Mouse (Mus musculus) lung, embryonic 15.5 days (tissue): ENCODE data around the gene Cnot8. TPM values are rescaled to one million over a fixed set of nuclear protein-coding genes. Genes with fewer than 3 reads are reported as not detected.
"Not testable (repeated sequence)": the region's sequence is repeated elsewhere in the genome, so short reads cannot be mapped to it uniquely, and the experiment has no call there.

Experiments used
- ATAC-seq: fragments of 200-750 bp; cut with Nextera tagmentation; 2 replicates; pipeline ENCODE4 v1.8.0; 2017; ENCODE audit warnings: moderate number of reproducible peaks, borderline replicate concordance; ENCODE audit not compliant: low FRiP score, low TSS enrichment; ENCODE audit errors: extremely low read depth
- H3K27ac ChIP-seq: fragments of 300-500 bp; sonication (generic); 2 replicates; pipeline ENCODE4 v1.5.1; 2015; ENCODE audit warnings: moderate library complexity, mild to moderate bottlenecking, inconsistent platforms
- H3K27me3 ChIP-seq: fragments of 300-500 bp; sonication (generic); 2 replicates; pipeline ENCODE4 v1.6.1; 2015; ENCODE audit warnings: inconsistent platforms
- H3K36me3 ChIP-seq: fragments of 300-500 bp; sonication (generic); 2 replicates; pipeline ENCODE4 v1.6.1; 2015; ENCODE audit warnings: inconsistent platforms
- H3K4me1 ChIP-seq: fragments of 300-500 bp; sonication (generic); 2 replicates; pipeline ENCODE4 v1.6.1; 2015; ENCODE audit warnings: inconsistent platforms
- H3K4me2 ChIP-seq: fragments of 300-500 bp; sonication (generic); 2 replicates; pipeline ENCODE4 v1.6.1; 2015; ENCODE audit warnings: inconsistent platforms, mild to moderate bottlenecking, moderate library complexity
- H3K4me3 ChIP-seq: fragments of 300-500 bp; sonication (generic); 2 replicates; pipeline ENCODE4 v1.5.1; 2015; ENCODE audit warnings: mild to moderate bottlenecking, inconsistent platforms
- H3K9ac ChIP-seq: fragments of 300-500 bp; sonication (generic); 2 replicates; pipeline ENCODE4 v1.6.1; 2015; ENCODE audit warnings: inconsistent platforms
- H3K9me3 ChIP-seq: fragments of 300-500 bp; sonication (generic); 2 replicates; pipeline ENCODE4 v1.6.1; 2016; ENCODE audit warnings: inconsistent platforms
- whole genome bisulfite sequencing: fragments of 180-500 bp; shearing (Covaris S2); methylation state at CpG from one replicate; pipeline ENCODE4 v1.1.7; 2015; 5-methylcytosine and 5-hydroxymethylcytosine counted together
- polyA plus RNA-seq: library from polyadenylated mRNA; unstranded; fragments of >200 nt; fragmentation: Nextera tagmentation; extraction: Ambion mirVana; gene quantifications from 2 replicates; pipeline ENCODE4 v1.2.1, GENCODE M21; 2015

Gene Cnot8
- 89.8 and 96.1 TPM in 2 replicates for polyA plus RNA-seq

DNA sequence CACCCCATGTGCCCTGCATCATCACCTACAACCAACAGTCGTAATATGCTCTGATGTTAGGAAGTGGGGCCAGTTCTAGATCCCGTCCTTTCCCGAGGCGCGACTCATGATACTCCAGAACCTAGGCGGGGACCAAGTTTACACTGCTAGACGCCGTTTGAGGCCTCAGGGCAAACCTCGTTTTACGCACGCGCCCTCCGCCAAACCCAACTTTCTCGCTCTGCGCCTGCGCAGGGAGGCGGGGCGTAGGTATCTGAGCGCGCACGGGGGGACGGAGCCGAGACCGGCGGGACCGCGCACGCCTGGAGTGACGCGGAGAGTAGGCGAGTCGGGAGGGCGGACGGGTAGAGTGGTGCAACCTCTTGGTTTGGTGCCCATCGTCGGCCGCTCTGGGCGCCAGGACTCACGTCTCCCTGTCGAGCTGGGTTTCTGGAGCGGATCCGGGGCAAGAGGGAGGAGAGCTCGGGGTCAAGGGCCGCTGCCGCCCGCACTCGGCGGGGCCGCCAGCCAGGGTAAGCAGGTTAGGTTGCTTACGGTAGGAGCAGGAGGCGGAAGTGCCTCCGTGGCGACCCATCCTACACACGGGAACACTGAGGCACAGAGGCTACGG, at the start of gene Cnot8:
Gene Cnot8, plus strand, starts transcription at position 457 of the 610 bp plus-strand sequence.
- Histone ChIP-seq H3K9ac (peak within 1 kb of the TSS; percentile 95), H3K36me3 (no peaks in the 10 kb centered on the region), H3K4me3 (peak within 1 kb of the TSS; percentile 90), H3K27me3 (0 out of 2 replicates have a peak, but pooled peaks cover 4% of the 10 kb centered on the region), H3K27ac (peak within 1 kb of the TSS; percentile 85), H3K4me2 (peak within 1 kb of the TSS; percentile 63), H3K9me3 (no peaks in the 10 kb centered on the region), H3K4me1 (peaks cover 16% of the 10 kb centered on the region)
- ATAC-seq, result peak; percentile 96
- WGBS, result under 1% methylated on average over 54 of the region's 55 CpGs

DNA sequence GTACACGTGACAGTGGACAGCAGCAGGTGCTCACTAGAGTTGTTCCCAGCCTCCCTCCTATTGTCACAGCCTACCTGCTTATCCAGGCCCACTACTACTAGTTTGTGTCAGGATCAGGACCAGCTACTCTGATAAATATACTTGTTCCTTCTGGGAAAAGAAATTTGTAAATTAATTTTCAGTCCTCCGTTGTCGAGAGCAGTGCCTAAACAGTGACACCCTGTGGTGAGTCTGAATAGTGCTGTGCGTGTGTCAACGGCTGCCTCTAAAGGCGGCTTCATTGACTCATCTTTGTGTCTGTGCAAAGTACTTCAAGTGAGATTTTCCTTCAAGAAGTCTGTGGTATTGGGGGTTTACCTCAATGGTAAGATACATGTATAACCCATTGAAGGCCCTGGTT, 46.5 kb upstream of the Cnot8 start:
- Histone ChIP-seq H3K9me3 (no peaks in the 10 kb centered on the region), H3K27me3 (no peaks in the 10 kb centered on the region), H3K36me3 (peaks cover 61% of the 10 kb centered on the region), H3K27ac (no peak overlapping the region), H3K4me3 (no peak overlapping the region), H3K4me2 (no peak overlapping the region), H3K9ac (no peak overlapping the region), H3K4me1 (no peaks in the 10 kb centered on the region)
- 51% methylated on average over 6 of the region's 6 CpGs for WGBS
- ATAC-seq, result no peak

DNA sequence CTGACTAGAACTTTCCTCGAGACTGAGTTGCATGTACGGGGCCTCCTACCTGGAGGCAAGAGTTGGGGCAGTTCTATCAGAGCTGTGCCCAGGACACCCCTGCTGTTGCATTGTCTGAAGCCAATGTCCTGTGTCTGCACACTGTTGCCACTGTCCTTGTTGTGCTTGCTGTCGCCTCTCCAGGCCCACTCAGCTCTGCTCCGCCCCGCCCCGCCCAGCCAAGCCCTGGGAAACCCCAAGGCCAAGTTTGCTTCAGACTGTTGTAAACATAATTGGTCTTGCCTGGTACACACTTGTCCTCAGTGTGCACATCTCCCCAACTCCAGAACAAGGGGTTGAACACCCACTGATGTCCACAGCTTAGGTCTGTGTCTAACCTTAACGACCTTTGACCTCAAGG, 44.2 kb upstream of the Cnot8 start:
- not testable (repeated sequence) for ATAC-seq, H3K4me3 ChIP-seq, H3K27ac ChIP-seq, H3K9me3 ChIP-seq, H3K9ac ChIP-seq, H3K4me1 ChIP-seq, H3K27me3 ChIP-seq, H3K4me2 ChIP-seq
- 92% methylated on average over 7 of the region's 7 CpGs for WGBS
- peaks cover 41% of the 10 kb centered on the region for H3K36me3 ChIP-seq

DNA sequence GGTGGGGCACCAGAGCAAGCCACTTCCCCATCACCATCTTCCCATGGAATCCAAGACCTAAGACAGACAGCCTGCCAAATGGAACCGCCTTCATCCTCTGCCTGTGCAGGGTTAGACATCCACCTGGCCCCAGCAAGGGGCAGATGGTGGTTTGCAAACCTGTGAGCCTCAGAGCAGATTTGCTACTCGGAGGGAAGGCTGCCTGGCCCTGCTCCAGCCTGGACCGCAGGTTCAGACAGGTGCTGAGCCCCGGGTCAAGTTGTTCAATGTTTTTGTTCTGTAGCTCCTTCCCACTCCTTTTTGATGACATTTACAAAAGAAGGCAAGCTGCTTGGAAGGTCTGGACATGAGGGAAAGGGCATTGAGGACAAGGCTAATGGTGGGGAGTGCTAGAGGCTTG, 42.7 kb upstream of the Cnot8 start:
- H3K4me1 ChIP-seq, H3K4me3 ChIP-seq, H3K4me2 ChIP-seq, H3K27ac ChIP-seq, H3K9me3 ChIP-seq, H3K27me3 ChIP-seq, H3K9ac ChIP-seq, ATAC-seq: not testable (repeated sequence)
- 93% methylated on average over 3 of the region's 4 CpGs for WGBS
- peaks cover 31% of the 10 kb centered on the region for H3K36me3 ChIP-seq

DNA sequence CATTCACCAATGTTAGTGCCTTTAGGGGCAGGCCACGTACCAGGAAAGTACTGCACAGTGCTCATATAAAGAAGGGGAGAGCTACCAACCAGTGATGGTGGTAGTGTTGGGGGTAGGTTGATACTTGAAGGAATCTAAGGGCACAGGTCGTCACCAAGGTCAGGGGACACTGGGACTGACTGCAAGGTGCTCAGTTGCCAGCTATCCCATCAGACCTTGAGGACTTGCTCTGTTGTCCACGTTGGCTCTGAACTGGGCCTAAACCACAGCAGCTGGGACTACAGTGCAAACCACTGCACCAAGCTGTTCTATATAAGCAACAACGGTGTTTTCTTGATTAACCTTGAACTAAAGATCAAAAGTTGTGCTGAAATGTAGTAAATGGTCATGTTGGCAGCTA, 41.4 kb upstream of the Cnot8 start:
- no peak overlapping the region for H3K4me2 ChIP-seq
- H3K27me3 ChIP-seq, result no peaks in the 10 kb centered on the region
- no peak overlapping the region for H3K4me3 ChIP-seq
- 80% methylated on average over 4 of the region's 4 CpGs for WGBS
- H3K9me3 ChIP-seq, result no peaks in the 10 kb centered on the region
- ATAC-seq, result no peak
- H3K4me1 ChIP-seq, result no peaks in the 10 kb centered on the region
- H3K9ac ChIP-seq, result no peak overlapping the region
- peaks cover 23% of the 10 kb centered on the region for H3K36me3 ChIP-seq
- no peak overlapping the region for H3K27ac ChIP-seq

DNA sequence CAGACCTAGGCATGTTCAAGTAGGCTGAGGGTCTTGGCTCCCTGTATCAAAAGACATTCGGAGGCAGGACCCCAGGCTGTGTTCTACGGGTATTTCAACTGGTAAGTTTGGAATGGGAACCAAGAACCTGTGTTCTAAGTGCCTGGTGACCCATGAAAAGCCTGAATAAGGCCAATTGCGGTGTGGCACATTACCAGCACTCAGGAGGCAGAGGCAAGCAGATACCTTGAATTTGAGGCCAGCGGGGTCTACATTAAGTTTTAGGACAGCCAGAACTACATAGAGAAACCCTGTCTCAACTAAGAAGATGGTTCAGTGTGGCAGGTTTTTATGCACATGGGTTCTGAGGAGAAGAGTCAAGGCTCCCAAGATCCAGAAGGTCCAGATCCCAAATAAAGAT, 38.9 kb upstream of the Cnot8 start:
- Histone ChIP-seq H3K4me1 (no peaks in the 10 kb centered on the region), H3K4me2 (no peak overlapping the region), H3K4me3 (no peak overlapping the region), H3K9ac (no peak overlapping the region), H3K36me3 (peaks cover 8% of the 10 kb centered on the region), H3K9me3 (no peaks in the 10 kb centered on the region), H3K27ac (no peak overlapping the region), H3K27me3 (no peaks in the 10 kb centered on the region)
- 90% methylated on average over 4 of the region's 4 CpGs for WGBS
- ATAC-seq, result no peak

DNA sequence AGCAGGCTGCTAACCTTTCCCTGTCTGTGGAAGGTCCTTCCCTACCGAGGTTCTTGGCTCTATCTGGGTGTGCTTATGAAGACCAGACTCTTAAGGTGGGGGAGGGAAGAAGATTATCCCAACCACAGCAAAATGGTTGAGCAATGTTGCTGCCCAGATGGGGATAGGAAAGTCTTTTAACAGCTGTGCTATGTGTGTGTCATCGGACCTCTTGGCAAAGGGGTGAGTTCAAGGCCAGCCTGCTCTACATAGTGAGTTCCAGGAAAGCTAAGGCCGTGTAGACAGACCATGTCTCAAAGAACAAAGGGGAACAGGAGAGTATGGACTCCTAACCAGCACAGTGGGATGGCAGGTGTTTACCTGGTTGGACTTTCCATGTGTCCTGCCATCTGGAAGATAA, 31.0 kb upstream of the Cnot8 start:
- no peak overlapping the region for H3K4me3 ChIP-seq
- H3K4me1 ChIP-seq, result no peaks in the 10 kb centered on the region
- ATAC-seq, result no peak
- 63% methylated on average over 3 of the region's 3 CpGs for WGBS
- H3K27ac ChIP-seq, result no peak overlapping the region
- H3K4me2 ChIP-seq, result no peak overlapping the region
- no peaks in the 10 kb centered on the region for H3K9me3 ChIP-seq
- H3K9ac ChIP-seq, result no peak overlapping the region
- H3K36me3 ChIP-seq, result no peaks in the 10 kb centered on the region
- H3K27me3 ChIP-seq, result no peaks in the 10 kb centered on the region

DNA sequence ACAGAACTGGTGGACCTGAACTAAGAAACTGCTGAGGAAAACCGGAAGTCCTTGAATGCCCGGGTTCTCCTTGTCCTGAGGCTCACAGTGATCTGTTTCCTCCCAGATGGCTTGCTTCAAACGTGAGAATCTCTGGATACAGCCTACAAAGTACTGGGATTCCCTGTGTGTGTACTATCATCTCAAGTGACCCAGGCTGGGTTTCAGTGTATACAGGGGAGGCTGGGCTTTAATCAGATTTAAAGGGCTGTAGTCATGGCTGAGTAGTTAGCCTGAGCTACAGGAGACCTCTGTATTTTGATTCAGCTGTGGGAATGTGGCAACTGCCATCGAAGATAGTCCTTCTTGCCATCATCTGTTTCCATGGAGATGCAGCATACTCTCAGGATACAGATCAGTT, 26.7 kb upstream of the Cnot8 start:
- no peak overlapping the region for H3K4me3 ChIP-seq
- H3K9ac ChIP-seq, result no peak overlapping the region
- no peak for ATAC-seq
- H3K4me2 ChIP-seq, result no peak overlapping the region
- H3K4me1 ChIP-seq, result no peaks in the 10 kb centered on the region
- H3K36me3 ChIP-seq, result no peaks in the 10 kb centered on the region
- no peaks in the 10 kb centered on the region for H3K9me3 ChIP-seq
- H3K27me3 ChIP-seq, result no peaks in the 10 kb centered on the region
- 59% methylated on average over 4 of the region's 4 CpGs for WGBS
- H3K27ac ChIP-seq, result no peak overlapping the region

DNA sequence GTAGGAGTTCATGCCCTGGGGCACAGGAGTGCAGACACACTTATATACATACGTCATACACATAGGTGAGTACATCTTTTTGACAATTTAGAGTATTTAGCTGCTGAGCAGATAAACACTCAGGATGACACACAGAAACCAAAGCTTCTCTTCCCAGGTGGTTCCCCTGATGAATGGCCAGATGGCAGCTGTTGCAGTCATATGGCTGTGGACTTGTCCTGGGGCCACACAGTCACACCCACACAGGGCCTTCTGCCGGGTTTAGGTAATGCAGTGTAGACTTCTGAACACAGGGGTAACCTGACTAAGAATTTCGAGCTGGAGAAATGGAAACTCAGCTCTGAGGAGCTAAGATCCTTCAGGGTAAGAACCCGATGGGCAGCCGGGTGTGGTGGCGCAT, 22.2 kb upstream of the Cnot8 start:
- H3K4me3 ChIP-seq, result no peak overlapping the region
- WGBS, result 82% methylated on average over 6 of the region's 6 CpGs
- H3K9me3 ChIP-seq, result no peaks in the 10 kb centered on the region
- H3K27ac ChIP-seq, result no peak overlapping the region
- H3K27me3 ChIP-seq, result no peaks in the 10 kb centered on the region
- H3K36me3 ChIP-seq, result no peaks in the 10 kb centered on the region
- no peak overlapping the region for H3K9ac ChIP-seq
- ATAC-seq, result no peak
- no peak overlapping the region for H3K4me2 ChIP-seq
- H3K4me1 ChIP-seq, result no peaks in the 10 kb centered on the region

DNA sequence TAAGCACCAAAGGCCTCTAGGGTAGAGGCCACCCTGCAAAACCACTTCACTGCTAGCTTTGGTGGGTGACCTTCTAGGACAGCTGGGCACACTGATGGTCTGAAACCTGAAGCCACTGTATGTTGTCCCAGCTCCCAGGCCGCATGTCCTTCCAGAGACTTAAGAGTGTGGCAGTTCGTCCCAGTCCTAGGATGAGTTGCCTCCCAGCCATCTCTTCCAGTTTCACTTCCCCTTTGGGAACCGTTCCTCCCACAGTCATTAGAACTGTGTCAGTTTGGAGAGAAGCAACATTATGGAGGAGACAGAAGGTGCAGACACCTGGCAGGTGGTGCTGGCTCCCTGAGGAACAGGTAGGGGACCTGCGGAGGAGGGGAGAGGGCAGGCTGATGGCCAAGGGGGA, 11.4 kb upstream of the Cnot8 start:
- Histone ChIP-seq H3K36me3 (no peaks in the 10 kb centered on the region), H3K9me3 (no peaks in the 10 kb centered on the region), H3K27ac (no peak overlapping the region), H3K27me3 (peaks cover 5% of the 10 kb centered on the region; the same call in 1 of the 2 replicates), H3K4me3 (peak overlapping the region; percentile 11; the same call in 1 of the 2 replicates), H3K9ac (0 out of 2 replicates have a peak overlapping the region, but pooled peaks have one; percentile 15), H3K4me1 (peaks cover 6% of the 10 kb centered on the region; the same call in 1 of the 2 replicates), H3K4me2 (peak overlapping the region; percentile 48)
- ATAC-seq, result no peak
- 40% methylated on average over 4 of the region's 4 CpGs for WGBS

DNA sequence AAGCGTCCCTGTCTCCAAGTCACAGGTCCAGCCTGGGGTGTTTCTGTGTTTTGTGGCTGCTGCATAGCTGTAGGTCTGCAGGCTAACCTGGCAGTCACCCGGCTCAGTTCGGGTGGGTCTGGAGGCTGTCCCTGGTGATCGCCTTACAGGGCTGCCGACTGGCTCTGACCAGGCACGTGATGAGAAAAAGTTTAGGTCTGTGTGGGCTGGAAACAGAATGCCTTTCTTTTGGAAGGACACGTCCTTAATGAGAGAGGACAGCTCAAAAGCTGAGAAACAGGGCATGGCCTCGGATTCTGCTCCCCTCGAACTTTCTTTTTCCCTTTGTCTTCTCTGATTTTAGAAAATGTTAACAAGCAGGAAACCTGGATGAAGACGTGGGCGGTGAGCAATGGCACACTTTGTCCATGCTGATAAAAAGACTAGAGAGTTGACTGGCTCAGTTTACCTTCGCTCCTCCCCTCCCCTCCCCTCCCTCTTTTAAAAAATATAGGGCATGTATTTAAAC, 10.9 kb upstream of the Cnot8 start, which contains the start of gene Gm12248:
Gene Gm12248, minus strand, starts transcription at position 114 of the 508 bp plus-strand sequence.
- Histone ChIP-seq H3K27me3 (peaks cover 5% of the 10 kb centered on the region; the same call in 1 of the 2 replicates), H3K9ac (peak within 1 kb of the TSS; percentile 15; the same call in 1 of the 2 replicates), H3K9me3 (no peaks in the 10 kb centered on the region), H3K4me3 (peak within 1 kb of the TSS; percentile 11), H3K27ac (no peak within 1 kb of the TSS), H3K36me3 (no peaks in the 10 kb centered on the region), H3K4me2 (peak within 1 kb of the TSS; percentile 48), H3K4me1 (peaks cover 6% of the 10 kb centered on the region; the same call in 1 of the 2 replicates)
- 13% methylated on average over 12 of the region's 12 CpGs for WGBS
- peak; percentile 74; the same call in 1 of the 2 replicates for ATAC-seq

DNA sequence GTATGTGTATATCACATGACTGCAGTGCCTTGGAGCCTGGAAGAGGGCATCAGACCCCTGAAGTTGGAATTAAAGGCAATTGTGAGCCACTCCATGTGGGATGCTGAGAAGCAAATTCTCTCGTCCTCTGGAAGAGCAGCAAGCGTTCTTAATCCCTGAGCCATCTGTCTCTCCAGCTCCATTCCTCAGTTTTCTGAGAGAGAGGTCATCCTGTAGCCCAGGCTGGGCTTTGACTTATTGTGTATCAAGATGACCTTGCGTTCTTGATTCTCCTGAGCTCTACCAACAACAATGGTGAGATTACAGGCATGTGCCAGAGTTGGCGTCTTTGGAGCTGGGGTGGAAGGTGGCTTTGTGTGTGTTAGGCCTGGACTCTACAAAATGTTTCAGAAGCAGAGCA, 9.2 kb upstream of the Cnot8 start:
- Histone ChIP-seq H3K27ac (no peak overlapping the region), H3K27me3 (peaks cover 15% of the 10 kb centered on the region; the same call in 1 of the 2 replicates), H3K4me3 (no peak overlapping the region), H3K9me3 (no peaks in the 10 kb centered on the region), H3K36me3 (no peaks in the 10 kb centered on the region), H3K4me1 (peaks cover 6% of the 10 kb centered on the region; the same call in 1 of the 2 replicates), H3K4me2 (no peak overlapping the region), H3K9ac (no peak overlapping the region)
- no peak for ATAC-seq
- 74% methylated on average over 4 of the region's 4 CpGs for whole genome bisulfite sequencing
